Mouse (Mus musculus): ENCODE results near the gene Zfp120.
"Not testable (repeated sequence)": the region's sequence is repeated elsewhere in the genome, so short reads cannot be mapped to it uniquely, and the experiment has no call there.

Gene Zfp120

GRCm38 (mm10) chr2:150136435-150136897 is at the start of gene Zfp120:
TSS of gene Zfp120 (minus strand) at chr2:150136708.
- DNase-seq, result peak; percentile 89 to 91

- not testable (repeated sequence) for DNase-seq
These were observed 45.1 kb upstream of the Zfp120 start, which contains the start of gene Gm14139 for GRCm38 (mm10) chr2:150181570-150181999. TSS of gene Gm14139 (plus strand) at chr2:150181755.

GRCm38 (mm10) chr2:150181046-150181445 is 44.5 kb upstream of the Zfp120 start:
- DNase-seq, result not testable (repeated sequence)

GRCm38 (mm10) chr2:150179579-150179978 is 43.1 kb upstream of the Zfp120 start, which contains the start of gene Gm10770:
TSS of gene Gm10770 (minus strand) at chr2:150179679.
- DNase-seq, result not testable (repeated sequence)

DNA sequence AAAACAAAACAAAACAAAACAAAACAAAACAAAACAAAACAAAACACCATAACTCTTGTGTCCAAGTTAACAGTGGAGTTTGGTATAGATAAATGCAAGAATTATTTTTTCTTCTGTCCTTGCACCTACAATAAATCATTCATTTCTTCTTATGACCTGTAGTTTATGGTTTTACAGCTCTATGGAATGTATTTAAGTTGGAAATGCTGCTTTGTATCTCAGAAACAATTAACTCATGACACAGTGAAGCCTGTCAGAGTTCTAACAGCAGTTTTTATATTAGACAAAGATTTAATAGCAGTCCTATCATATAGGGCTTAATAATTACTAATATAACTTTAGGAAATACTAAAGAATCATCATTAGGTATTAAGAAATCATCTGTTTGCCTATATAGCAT is 37.3 kb upstream of the Zfp120 start:
- DNase-seq, result no peak

- DNase-seq, result no peak
These were observed 30.2 kb upstream of the Zfp120 start for GRCm38 (mm10) chr2:150166703-150167102.

DNA sequence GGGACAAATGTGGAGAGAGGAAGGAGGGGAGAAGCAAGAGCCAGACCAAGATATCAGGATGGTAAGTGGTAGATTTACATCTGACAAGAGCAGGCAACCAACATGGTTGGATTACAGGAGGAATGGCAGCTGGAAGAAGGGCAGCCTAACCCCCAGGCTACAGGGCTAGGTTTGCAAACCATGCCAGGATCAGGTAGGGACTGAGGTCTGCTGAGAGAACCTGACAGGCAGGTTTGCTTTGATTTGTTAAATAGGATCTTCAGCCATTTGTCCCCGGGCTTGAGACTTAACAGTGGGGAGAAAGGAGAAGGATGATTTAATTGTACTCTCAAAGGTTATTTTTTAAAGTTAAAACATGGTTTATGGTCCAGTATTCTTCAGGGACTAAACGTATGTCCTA is 3.7 kb downstream of the Zfp120 start:
- no peak for DNase-seq

GRCm38 (mm10) chr2:150132002-150132401 is 4.5 kb downstream of the Zfp120 start:
- not testable (repeated sequence) for DNase-seq

GRCm38 (mm10) chr2:150111247-150111912 is 25.1 kb downstream of the Zfp120 start:
- DNase-seq, result no peak

- DNase-seq, result peak in 1 of 2 experiments; percentile 4
These were observed 36.9 kb downstream of the Zfp120 start for GRCm38 (mm10) chr2:150099618-150100017.

Data from kidney, adult 8-10 months (tissue).